10 mouse cellular contexts compared by ENCODE assay signal in the genomic region with DNA sequence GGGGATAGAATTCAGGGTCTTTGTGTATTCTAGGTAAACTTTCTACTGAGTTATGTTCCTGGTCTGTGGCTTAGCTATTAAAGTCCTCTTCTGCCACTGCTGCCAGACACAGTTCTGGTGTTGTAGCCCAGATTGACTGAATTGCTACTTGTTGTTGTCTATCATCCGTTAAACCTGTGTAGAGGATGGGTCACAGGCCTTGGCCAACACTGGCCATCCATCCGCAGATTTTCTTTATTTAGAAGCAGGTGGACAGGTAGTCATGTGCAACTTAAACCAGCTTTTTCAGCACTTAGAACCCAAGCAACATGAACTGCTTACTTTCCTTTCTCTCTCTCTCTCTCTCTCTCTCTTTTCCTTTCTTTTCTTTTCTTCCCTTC. TPM values are rescaled to one million over a fixed set of nuclear protein-coding genes. Genes with fewer than 3 reads are reported as not detected.
DNase-seq lines count a peak whose midpoint lies in the region; ATAC-seq and TF ChIP-seq lines count a peak whose summit lies in the region.
"Had no signal": no experiment of that assay in that cellular context is flagged by ENCODE, and none has a peak within 500 bp of the region (broad histone marks: within the 10 kb centered on the region; RNA-seq: fewer than 3 reads in every experiment).

No protein-coding gene starts in this region.

- H3K4me2 ChIP-seq in liver, postnatal 0 days (ENCODE audit: low read depth, low read length), result peak overlapping the region; percentile 68

- peaks cover 54% of the 10 kb centered on the region for H3K36me3 ChIP-seq in erythroblast, embryonic 14.5 days (ENCODE audit: control insufficient read depth)
- H3K36me3 ChIP-seq in C2C12 (ENCODE audit: control insufficient read depth, insufficient read depth), result peaks cover 13% of the 10 kb centered on the region
- H3K36me3 ChIP-seq in hindbrain, embryonic 10.5 days, result peaks cover 57% of the 10 kb centered on the region
- H3K36me3 ChIP-seq in liver, postnatal 0 days (replicated peaks; ENCODE audit: insufficient read depth, low read length), result peaks cover 13% of the 10 kb centered on the region

- peak overlapping the region; percentile 53; the same call in 1 of the 2 replicates for H3K9ac ChIP-seq in liver, postnatal 0 days (replicated peaks)

- no peak for TF ChIP-seq EP300 in liver, postnatal 0 days (IDR thresholded peaks at IDR 0.05; ENCODE audit: low read depth)

- peak overlapping the region; percentile 18 for H3ac ChIP-seq in C2C12 (ENCODE audit: control insufficient read depth, insufficient read length, low read depth)

- H3K4me1 ChIP-seq in erythroblast, embryonic 14.5 days (ENCODE audit: control insufficient read depth), result peaks cover 52% of the 10 kb centered on the region
- peaks cover 20% of the 10 kb centered on the region for H3K4me1 ChIP-seq in hindbrain, embryonic 10.5 days (replicated peaks)
- peaks cover 8% of the 10 kb centered on the region for H3K4me1 ChIP-seq in liver, postnatal 0 days (ENCODE audit: insufficient read depth)

- H3K27ac ChIP-seq in hindbrain, embryonic 10.5 days, result peak overlapping the region; percentile 81; the same call in 1 of the 2 replicates
- H3K27ac ChIP-seq in liver, postnatal 0 days (ENCODE audit: low read depth), result no peak overlapping the region

- peaks cover 32% of the 10 kb centered on the region for H3K79me3 ChIP-seq in C2C12 (ENCODE audit: low read depth)

- peaks cover 63% of the 10 kb centered on the region for H3K79me2 ChIP-seq in C2C12 (ENCODE audit: control insufficient read depth, insufficient read depth)

- peak overlapping the region; percentile 71 for H3K4me3 ChIP-seq in erythroblast, embryonic 14.5 days (replicated peaks)
- peak overlapping the region; percentile 85 for H3K4me3 ChIP-seq in C2C12 (ENCODE audit: insufficient read depth, poor library complexity, severe bottlenecking)
- H3K4me3 ChIP-seq in hindbrain, embryonic 10.5 days, result peak overlapping the region; percentile 62
- H3K4me3 ChIP-seq in liver, postnatal 0 days (ENCODE audit: low read depth, low read length), result peak overlapping the region; percentile 61

- ATAC-seq in erythroblast, adult 5-6 weeks (replicated peaks; ENCODE audit: low FRiP score, poor library complexity, severe bottlenecking), result no peak
- no peak for ATAC-seq in liver, postnatal 0 days

- peaks cover 2% of the 10 kb centered on the region; the same call in 1 of the 2 replicates for H3K9me3 ChIP-seq in erythroblast, embryonic 14.5 days (ENCODE audit: control insufficient read depth, low read length)
- H3K9me3 ChIP-seq in hindbrain, embryonic 10.5 days, result no peaks in the 10 kb centered on the region
- no peaks in the 10 kb centered on the region for H3K9me3 ChIP-seq in liver, postnatal 0 days (ENCODE audit: low read length)

- DNase-seq in hindbrain, embryonic 10.5 days (ENCODE audit: low spot score), result no peak
- no peak for DNase-seq in liver, postnatal 0 days
- DNase-seq in testis, postnatal 10 days (ENCODE audit: low spot score), result no peak
- no peak for DNase-seq in B cell, adult 2 months
- DNase-seq in kidney, adult 9 months, result no peak
- DNase-seq: lung, postnatal 10 days; spleen, adult 18-20 months had no signal

- 86% methylated on average over 2 of the region's 2 CpGs for WGBS in hindbrain, embryonic 10.5 days
- WGBS in liver, postnatal 0 days (ENCODE audit: insufficient replicate concordance), result 70% methylated on average over 2 of the region's 2 CpGs

- no peak for TF ChIP-seq CTCF in C2C12 (IDR thresholded peaks at IDR 0.05; ENCODE audit: control insufficient read depth, insufficient read depth, insufficient read length)
- TF ChIP-seq CTCF in liver, postnatal 0 days (IDR thresholded peaks at IDR 0.05; ENCODE audit: low read depth), result no peak

- H3K27me3 ChIP-seq in erythroblast, embryonic 14.5 days (ENCODE audit: control insufficient read depth), result no peaks in the 10 kb centered on the region
- H3K27me3 ChIP-seq in C2C12 (ENCODE audit: control insufficient read depth, insufficient read depth, insufficient read length), result no peaks in the 10 kb centered on the region
- H3K27me3 ChIP-seq in hindbrain, embryonic 10.5 days (ENCODE audit: insufficient read depth, poor library complexity, severe bottlenecking), result no peaks in the 10 kb centered on the region
- no peaks in the 10 kb centered on the region for H3K27me3 ChIP-seq in liver, postnatal 0 days (ENCODE audit: insufficient read depth, low read length)

TF ChIP-seq in C2C12, 6 proteins besides CTCF, POLR2A, EP300 and RAD21:
- TF ChIP-seq FOSL1 (IDR thresholded peaks at IDR 0.05; ENCODE audit: insufficient read depth, low read length, poor library complexity, severe bottlenecking), result no peak
- no peak for TF ChIP-seq MYOD1 (IDR thresholded peaks at IDR 0.05; ENCODE audit: control insufficient read depth, insufficient read length, low read depth)
- no peak for TF ChIP-seq MAX (IDR thresholded peaks at IDR 0.05)
- TF ChIP-seq CEBPB (IDR thresholded peaks at IDR 0.05; ENCODE audit: low read depth), result no peak

RNA-seq across cellular contexts. Expression of a gene that starts 1.4 kb away (rescaled TPM):
- 0.08 and 0.11 TPM in 2 replicates for polyA plus RNA-seq in erythroblast, embryonic 14.5 days (2012)
- 11.9 and 13.8 TPM in 2 replicates for total RNA-seq in erythroblast, adult 5-6 weeks (2015; ENCODE audit: low replicate concordance)
- 19.2 and 25.5 TPM in 2 replicates for total RNA-seq in erythroblast, adult 5-6 weeks (2017; ENCODE audit: low replicate concordance)
- polyA plus RNA-seq in C2C12 (2012; fragmentation: generic; extraction: Trizol), result 4.8 TPM
- 8.8 and 13.0 TPM in 2 replicates for polyA plus RNA-seq in hindbrain, embryonic 10.5 days (2016; fragmentation: Nextera tagmentation; extraction: Ambion mirVana)
- 4.2 and 5.0 TPM in 2 replicates for polyA plus RNA-seq in liver, postnatal 0 days (2015; fragmentation: Nextera tagmentation; extraction: Ambion mirVana)

RNA-seq across cellular contexts. Expression of a gene that starts 1.5 kb away (rescaled TPM):
- polyA plus RNA-seq in erythroblast, embryonic 14.5 days (2012), result 0.45 and 0.75 TPM in 2 replicates
- total RNA-seq in erythroblast, adult 5-6 weeks (2015; ENCODE audit: low replicate concordance), result 12.1 and 15.3 TPM in 2 replicates
- 11.7 and 15.1 TPM in 2 replicates for total RNA-seq in erythroblast, adult 5-6 weeks (2017; ENCODE audit: low replicate concordance)
- 6.3 TPM for polyA plus RNA-seq in C2C12 (2012; fragmentation: generic; extraction: Trizol)
- 21.2 and 27.2 TPM in 2 replicates for polyA plus RNA-seq in hindbrain, embryonic 10.5 days (2016; fragmentation: Nextera tagmentation; extraction: Ambion mirVana)
- 7.8 and 8.2 TPM in 2 replicates for polyA plus RNA-seq in liver, postnatal 0 days (2015; fragmentation: Nextera tagmentation; extraction: Ambion mirVana)

RNA-seq across cellular contexts. Expression of a gene that starts 34.1 kb away (rescaled TPM):
- polyA plus RNA-seq in erythroblast, embryonic 14.5 days (2012), result 0.22 and 0.29 TPM in 2 replicates
- total RNA-seq in erythroblast, adult 5-6 weeks (2015; ENCODE audit: low replicate concordance), result 6.9 and 16.3 TPM in 2 replicates
- total RNA-seq in erythroblast, adult 5-6 weeks (2017; ENCODE audit: low replicate concordance), result 20.6 and 22.9 TPM in 2 replicates
- polyA plus RNA-seq in C2C12 (2012; fragmentation: generic; extraction: Trizol), result 8.8 TPM
- polyA plus RNA-seq in hindbrain, embryonic 10.5 days (2016; fragmentation: Nextera tagmentation; extraction: Ambion mirVana), result 48.8 and 56.1 TPM in 2 replicates
- 13.2 and 13.9 TPM in 2 replicates for polyA plus RNA-seq in liver, postnatal 0 days (2015; fragmentation: Nextera tagmentation; extraction: Ambion mirVana)

RNA-seq across cellular contexts. Expression of a gene that starts 51.4 kb away (rescaled TPM):
- 0.04 TPM in 1 of 2 replicates, not detected in the other for polyA plus RNA-seq in erythroblast, embryonic 14.5 days (2012)
- total RNA-seq in erythroblast, adult 5-6 weeks (2015; ENCODE audit: low replicate concordance), result not detected in 2 replicates
- total RNA-seq in erythroblast, adult 5-6 weeks (2017; ENCODE audit: low replicate concordance), result 0.68 TPM in 1 of 2 replicates, not detected in the other
- 0.20 TPM for polyA plus RNA-seq in C2C12 (2012; fragmentation: generic; extraction: Trizol)
- 0.15 and 0.42 TPM in 2 replicates for polyA plus RNA-seq in hindbrain, embryonic 10.5 days (2016; fragmentation: Nextera tagmentation; extraction: Ambion mirVana)
- not detected in 2 replicates for polyA plus RNA-seq in liver, postnatal 0 days (2015; fragmentation: Nextera tagmentation; extraction: Ambion mirVana)

RNA-seq across cellular contexts. Expression of a gene that starts 54.9 kb away (rescaled TPM):
- polyA plus RNA-seq in erythroblast, embryonic 14.5 days (2012), result 0.17 and 0.52 TPM in 2 replicates
- total RNA-seq in erythroblast, adult 5-6 weeks (2015; ENCODE audit: low replicate concordance), result 27.7 and 28.2 TPM in 2 replicates
- total RNA-seq in erythroblast, adult 5-6 weeks (2017; ENCODE audit: low replicate concordance), result 22.3 and 31.5 TPM in 2 replicates
- 11.8 TPM for polyA plus RNA-seq in C2C12 (2012; fragmentation: generic; extraction: Trizol)
- 110 and 135 TPM in 2 replicates for polyA plus RNA-seq in hindbrain, embryonic 10.5 days (2016; fragmentation: Nextera tagmentation; extraction: Ambion mirVana)
- polyA plus RNA-seq in liver, postnatal 0 days (2015; fragmentation: Nextera tagmentation; extraction: Ambion mirVana), result 54.3 and 56.0 TPM in 2 replicates
